ENCODE assay signal across 16 mouse cellular contexts in genomic region chr1:73995063-73995810, GRCm38 (mm10).
A peak's percentile ranks its signal among the peaks of the same experiment; 100 is the strongest.
DNase-seq lines count a peak whose midpoint lies in the region; ATAC-seq and TF ChIP-seq lines count a peak whose summit lies in the region.
"Had no signal": no experiment of that assay in that cellular context is flagged by ENCODE, and none has a peak within 500 bp of the region (broad histone marks: within the 10 kb centered on the region; RNA-seq: fewer than 3 reads in every experiment).

No protein-coding gene starts in this region.

- no peak overlapping the region for H3K9ac ChIP-seq in kidney, embryonic 15.5 days
- no peak overlapping the region for H3K9ac ChIP-seq in heart, postnatal 0 days (replicated peaks; ENCODE audit: low read depth, low read length)
- H3K9ac ChIP-seq: limb, embryonic 15.5 days had no signal

- no peak for TF ChIP-seq EP300 in heart, postnatal 0 days (IDR thresholded peaks at IDR 0.05; ENCODE audit: low read depth)

- intact Hi-C loops in gastrocnemius, adult 2 months (cut with DNase I): no loop called here
- intact Hi-C loops in gastrocnemius, postnatal 14 days (cut with DNase I; ENCODE audit: low total_unique reads): no loop called here

- no peak for ATAC-seq in kidney, embryonic 15.5 days (replicated peaks; ENCODE audit: low FRiP score)
- ATAC-seq in heart, postnatal 0 days (ENCODE audit: insufficient read depth, low read depth): no peak
- ATAC-seq: midbrain, embryonic 16.5 days had no signal

- DNase-seq in gastrocnemius, adult 2 months: peak; percentile 47
- DNase-seq in gastrocnemius, postnatal 14 days: no peak
- peak; percentile 70 for DNase-seq in kidney, adult 18-20 months
- no peak for DNase-seq in heart, postnatal 0 days (ENCODE audit: low spot score)
- DNase-seq in limb, embryonic 10.5 days (ENCODE audit: low spot score): no peak
- DNase-seq in thymus, postnatal 14 days: no peak
- DNase-seq in Muller cell, postnatal 12 days (ENCODE audit: inconsistent ontology term): no peak
- DNase-seq: cerebellum, postnatal 14 days; right cerebral cortex, postnatal 4 days; thymus, postnatal 25 days had no signal

- H3K4me3 ChIP-seq in gastrocnemius, adult 2 months: peak overlapping the region; percentile 11; the same call in 1 of the 2 replicates
- H3K4me3 ChIP-seq in kidney, embryonic 15.5 days (replicated peaks): no peak overlapping the region
- H3K4me3 ChIP-seq in heart, postnatal 0 days (ENCODE audit: low read depth, low read length): no peak overlapping the region
- no peak overlapping the region for H3K4me3 ChIP-seq in limb, embryonic 10.5 days
- H3K4me3 ChIP-seq: embryonic facial prominence, embryonic 10.5 days; left cerebral cortex, adult 2 months; limb, embryonic 15.5 days had no signal

- H3K27ac ChIP-seq in gastrocnemius, adult 2 months: peak overlapping the region; percentile 90
- H3K27ac ChIP-seq in kidney, embryonic 15.5 days: no peak overlapping the region
- H3K27ac ChIP-seq in heart, postnatal 0 days (ENCODE audit: low read depth): peak overlapping the region; percentile 37
- 0 out of 2 replicates have a peak overlapping the region, but pooled peaks have one; percentile 19 for H3K27ac ChIP-seq in limb, embryonic 10.5 days
- H3K27ac ChIP-seq: embryonic facial prominence, embryonic 10.5 days; hindbrain, postnatal 0 days; left cerebral cortex, adult 2 months had no signal

- 88% methylated on average over 13 of the region's 13 CpGs for WGBS in kidney, embryonic 15.5 days
- WGBS in heart, postnatal 0 days: 57% methylated on average over 13 of the region's 13 CpGs
- 88% methylated on average over 13 of the region's 13 CpGs for WGBS in limb, embryonic 10.5 days

- H3K9me3 ChIP-seq in kidney, embryonic 15.5 days (replicated peaks): no peaks in the 10 kb centered on the region
- H3K9me3 ChIP-seq in heart, postnatal 0 days (replicated peaks; ENCODE audit: control insufficient read depth, low read length): no peaks in the 10 kb centered on the region
- no peaks in the 10 kb centered on the region for H3K9me3 ChIP-seq in limb, embryonic 10.5 days (replicated peaks)
- H3K9me3 ChIP-seq: embryonic facial prominence, embryonic 10.5 days; limb, embryonic 15.5 days had no signal

- no peaks in the 10 kb centered on the region for H3K27me3 ChIP-seq in kidney, embryonic 15.5 days
- H3K27me3 ChIP-seq in heart, postnatal 0 days (ENCODE audit: control insufficient read depth, insufficient read depth, low read length): no peaks in the 10 kb centered on the region
- H3K27me3 ChIP-seq in limb, embryonic 10.5 days (ENCODE audit: low read depth, poor library complexity, severe bottlenecking): no peaks in the 10 kb centered on the region
- H3K27me3 ChIP-seq: limb, embryonic 15.5 days had no signal

- no peak overlapping the region for H3K4me2 ChIP-seq in kidney, embryonic 15.5 days
- no peak overlapping the region for H3K4me2 ChIP-seq in heart, postnatal 0 days (ENCODE audit: low read depth, low read length)
- H3K4me2 ChIP-seq: limb, embryonic 15.5 days had no signal

- peaks cover 76% of the 10 kb centered on the region for H3K36me3 ChIP-seq in kidney, embryonic 15.5 days
- peaks cover 76% of the 10 kb centered on the region for H3K36me3 ChIP-seq in heart, postnatal 0 days (replicated peaks; ENCODE audit: control insufficient read depth, insufficient read depth, low read length)
- peaks cover 88% of the 10 kb centered on the region for H3K36me3 ChIP-seq in limb, embryonic 10.5 days

- TF ChIP-seq CTCF in gastrocnemius, adult 2 months (IDR thresholded peaks at IDR 0.05): no peak
- no peak for TF ChIP-seq CTCF in heart, postnatal 0 days (IDR thresholded peaks at IDR 0.05; ENCODE audit: low read depth)

- H3K4me1 ChIP-seq in kidney, embryonic 15.5 days: peaks cover 37% of the 10 kb centered on the region
- peaks cover 50% of the 10 kb centered on the region for H3K4me1 ChIP-seq in heart, postnatal 0 days (ENCODE audit: control insufficient read depth, insufficient read depth)
- peaks cover 37% of the 10 kb centered on the region for H3K4me1 ChIP-seq in limb, embryonic 10.5 days

Comparison
In these comparisons a context has a peak if more than half of its experiments do, and no peak if none do; other contexts are left out.
1. DNase-seq: peak in gastrocnemius, adult 2 months (single experiment) and kidney, adult 18-20 months (single experiment); none in gastrocnemius, postnatal 14 days (single experiment), heart, postnatal 0 days (single experiment), limb, embryonic 10.5 days (single experiment), thymus, postnatal 14 days (single experiment) and Muller cell, postnatal 12 days (single experiment).